7 mouse cellular contexts compared by ENCODE assay signal in the genomic region with DNA sequence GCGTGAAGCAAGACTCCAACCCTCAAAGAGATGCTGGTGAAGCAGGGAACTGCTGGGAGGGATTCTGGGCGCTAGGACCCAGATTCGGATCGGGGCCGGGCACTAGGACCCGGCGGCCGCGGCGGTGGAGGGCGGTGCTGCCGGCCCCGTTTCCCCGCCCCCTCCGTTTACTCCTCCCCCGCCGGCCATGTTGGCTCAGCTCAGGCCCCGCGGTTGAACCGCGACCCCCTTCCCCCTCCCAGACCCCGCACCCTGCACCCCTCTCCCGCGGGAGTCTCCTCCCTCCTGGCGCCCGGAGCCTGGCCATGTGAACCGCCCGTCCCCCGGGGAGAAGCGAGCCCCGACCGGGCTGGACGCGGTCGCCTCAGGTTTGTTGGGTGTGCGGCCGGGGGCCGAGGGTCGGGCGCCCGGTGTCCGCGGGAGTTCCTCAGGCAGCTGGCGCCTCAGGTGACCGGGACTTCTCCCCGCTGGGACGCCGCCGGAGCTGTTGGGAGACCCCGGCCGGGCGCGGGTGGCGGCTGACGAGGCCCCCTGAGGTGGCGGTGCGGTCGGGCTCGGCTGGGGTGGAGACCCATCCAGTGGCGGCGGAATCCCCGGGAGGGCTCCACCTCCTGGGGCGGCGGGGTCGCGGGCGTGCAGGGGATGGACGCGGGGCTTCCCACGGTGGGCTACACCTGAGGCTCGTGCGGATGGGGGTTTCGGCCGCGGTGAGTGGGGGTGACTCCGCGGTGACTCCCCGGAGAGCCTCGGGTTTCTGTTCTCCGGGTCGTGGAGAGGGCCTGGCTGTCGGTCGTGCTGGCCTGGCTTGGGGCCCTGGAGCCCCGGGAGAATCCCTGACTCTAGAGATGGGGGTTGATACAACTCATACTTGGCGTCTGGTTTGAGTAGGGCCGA. TPM values are rescaled to one million over a fixed set of nuclear protein-coding genes. Genes with fewer than 3 reads are reported as not detected.
DNase-seq lines count a peak whose midpoint lies in the region; ATAC-seq and TF ChIP-seq lines count a peak whose summit lies in the region.

No protein-coding gene starts in this region.

- TF ChIP-seq POLR2A in cortical plate, adult 2 months (IDR thresholded peaks at IDR 0.05; ENCODE audit: extremely low read depth, insufficient read depth, low read length), result 0 out of 2 replicates have a peak, but pooled peaks have one; percentile 27

- no peaks in the 10 kb centered on the region for H3K9me3 ChIP-seq in limb, embryonic 11.5 days (ENCODE audit: control insufficient read depth, low read length)
- no peaks in the 10 kb centered on the region for H3K9me3 ChIP-seq in midbrain, embryonic 13.5 days

- H3K4me1 ChIP-seq in cortical plate, adult 2 months (ENCODE audit: control insufficient read depth, insufficient read depth, low read length), result peaks cover 9% of the 10 kb centered on the region
- peaks cover 10% of the 10 kb centered on the region for H3K4me1 ChIP-seq in limb, embryonic 11.5 days (ENCODE audit: control insufficient read depth, insufficient read depth, low read length)
- H3K4me1 ChIP-seq in midbrain, embryonic 13.5 days (replicated peaks), result peaks cover 43% of the 10 kb centered on the region

- intact Hi-C loops in gastrocnemius, postnatal 14 days (cut with DNase I; ENCODE audit: low total_unique reads), result loop anchor here (10.0 kb wide), 1 partner anchor 48 kb away; no protein-coding TSS in a partner anchor

- H3K9ac ChIP-seq in limb, embryonic 11.5 days (ENCODE audit: low read length), result peak overlapping the region; percentile 89
- peak overlapping the region; percentile 93 for H3K9ac ChIP-seq in midbrain, embryonic 13.5 days (replicated peaks)

- peak; percentile 39 for ATAC-seq in inflammation-experienced regulatory T-cells, adult 6 months
- ATAC-seq in limb, embryonic 11.5 days (ENCODE audit: insufficient number of reproducible peaks, low FRiP score, low TSS enrichment, low read depth), result peak; percentile 78
- ATAC-seq in midbrain, embryonic 13.5 days, result peak; percentile 81

- peak overlapping the region; percentile 38 for H3K27ac ChIP-seq in cortical plate, adult 2 months (ENCODE audit: insufficient read depth, low read length)
- peak overlapping the region; percentile 22; the same call in 1 of the 2 replicates for H3K27ac ChIP-seq in limb, embryonic 11.5 days (replicated peaks; ENCODE audit: low read depth, low read length)
- peak overlapping the region; percentile 84 for H3K27ac ChIP-seq in midbrain, embryonic 13.5 days

- H3K4me2 ChIP-seq in limb, embryonic 11.5 days (ENCODE audit: low read depth, severe bottlenecking), result peak overlapping the region; percentile 73
- peak overlapping the region; percentile 76 for H3K4me2 ChIP-seq in midbrain, embryonic 13.5 days (replicated peaks)

- TF ChIP-seq CTCF in cortical plate, adult 2 months (IDR thresholded peaks at IDR 0.05; ENCODE audit: extremely low read depth, insufficient read depth, low read length), result no peak

- H3K27me3 ChIP-seq in limb, embryonic 11.5 days (ENCODE audit: control insufficient read depth, insufficient read depth, low read length), result no peaks in the 10 kb centered on the region
- no peaks in the 10 kb centered on the region for H3K27me3 ChIP-seq in midbrain, embryonic 13.5 days

- WGBS in limb, embryonic 11.5 days, result under 1% methylated on average over 82 of the region's 86 CpGs
- under 1% methylated on average over 79 of the region's 86 CpGs for WGBS in midbrain, embryonic 13.5 days

- H3K4me3 ChIP-seq in cortical plate, adult 2 months (ENCODE audit: insufficient read depth, low read length), result peak overlapping the region; percentile 93
- H3K4me3 ChIP-seq in limb, embryonic 11.5 days (ENCODE audit: low read depth, low read length), result peak overlapping the region; percentile 95
- peak overlapping the region; percentile 99 for H3K4me3 ChIP-seq in midbrain, embryonic 13.5 days (replicated peaks)

- DNase-seq in adrenal gland, adult 18-20 months (ENCODE audit: low spot score in 2 of 2), result peak; percentile 81 to 84
- peak; percentile 89 for DNase-seq in gastrocnemius, postnatal 14 days
- DNase-seq in limb, embryonic 11.5 days (ENCODE audit: low spot score), result peak; percentile 95
- peak; percentile 75 for DNase-seq in spleen, adult 12 weeks (ENCODE audit: low spot score)

- H3K36me3 ChIP-seq in limb, embryonic 11.5 days (ENCODE audit: control insufficient read depth, insufficient read depth, low read length), result no peaks in the 10 kb centered on the region
- no peaks in the 10 kb centered on the region for H3K36me3 ChIP-seq in midbrain, embryonic 13.5 days

RNA-seq across cellular contexts. Expression of a gene that starts 5.6 kb away (rescaled TPM):
- total RNA-seq in adrenal gland, adult 18-20 months (2021), result 10 to 100 TPM; 35.6 to 45.3 TPM
- polyA plus RNA-seq in cortical plate, adult 2 months (2012; rRNA removed), result 30.2 and 32.1 TPM in 2 replicates
- total RNA-seq in gastrocnemius, postnatal 14 days (2021), result 10 to 100 TPM; 15.2 to 15.6 TPM
- 10 to 100 TPM; 37.9 to 63.7 (median 44.3) TPM for polyA plus RNA-seq in inflammation-experienced regulatory T-cells, adult 6 months (2017; shearing (Covaris generic))
- 16.7 and 17.1 TPM in 2 replicates for polyA plus RNA-seq in limb, embryonic 11.5 days (2014; fragmentation: Nextera tagmentation; extraction: Ambion mirVana)
- 13.8 and 13.9 TPM in 2 replicates for polyA plus RNA-seq in midbrain, embryonic 13.5 days (2015; fragmentation: Nextera tagmentation; extraction: Ambion mirVana)

RNA-seq across cellular contexts. Expression of a gene that starts 13.9 kb away (rescaled TPM):
- total RNA-seq in adrenal gland, adult 18-20 months (2021), result 1,000 to 10,000 TPM; 2,783 to 4,328 TPM
- 1,438 and 1,451 TPM in 2 replicates for polyA plus RNA-seq in cortical plate, adult 2 months (2012; rRNA removed)
- total RNA-seq in gastrocnemius, postnatal 14 days (2021), result 1,000 to 10,000 TPM; 3,648 to 4,448 TPM
- polyA plus RNA-seq in inflammation-experienced regulatory T-cells, adult 6 months (2017; shearing (Covaris generic)), result 100 to 1,000 TPM; 459 to 529 (median 464) TPM
- polyA plus RNA-seq in limb, embryonic 11.5 days (2014; fragmentation: Nextera tagmentation; extraction: Ambion mirVana), result 2,292 and 2,394 TPM in 2 replicates
- 2,005 and 2,018 TPM in 2 replicates for polyA plus RNA-seq in midbrain, embryonic 13.5 days (2015; fragmentation: Nextera tagmentation; extraction: Ambion mirVana)

RNA-seq across cellular contexts. Expression of a gene that starts 38.2 kb away (rescaled TPM):
- total RNA-seq in adrenal gland, adult 18-20 months (2021), result 100 to 1,000 TPM; 228 to 248 TPM
- 66.9 and 67.7 TPM in 2 replicates for polyA plus RNA-seq in cortical plate, adult 2 months (2012; rRNA removed)
- 10 to 100 TPM; 54.4 to 60.8 TPM for total RNA-seq in gastrocnemius, postnatal 14 days (2021)
- polyA plus RNA-seq in inflammation-experienced regulatory T-cells, adult 6 months (2017; shearing (Covaris generic)), result 100 to 1,000 TPM; 186 to 360 (median 347) TPM
- polyA plus RNA-seq in limb, embryonic 11.5 days (2014; fragmentation: Nextera tagmentation; extraction: Ambion mirVana), result 631 and 646 TPM in 2 replicates
- 443 and 496 TPM in 2 replicates for polyA plus RNA-seq in midbrain, embryonic 13.5 days (2015; fragmentation: Nextera tagmentation; extraction: Ambion mirVana)

Comparison
In these comparisons a context has a peak if more than half of its experiments do, and no peak if none do; other contexts are left out.
1. Peak in every context shown above with its lines: DNase-seq, ATAC-seq, H3K4me3 ChIP-seq and H3K27ac ChIP-seq.
2. H3K27ac ChIP-seq: peak in every context shown above with its lines; median percentile 84 in midbrain, embryonic 13.5 days; 38 in cortical plate, adult 2 months; 22 in limb, embryonic 11.5 days.